Mouse (Mus musculus) Patski (cell line): ENCODE data around the gene Rab7b. TPM values are rescaled to one million over a fixed set of nuclear protein-coding genes. Genes with fewer than 3 reads are reported as not detected.

Source experiments
- ATAC-seq: fragments of 100-300 bp; one replicate; pipeline ENCODE4 v1.8.0; 2021
- CTCF ChIA-PET: fragments of 350-600 bp; sonication (Branson Sonifier 250); formaldehyde crosslinking; loops from one replicate; lab custom pipeline; 2022; ENCODE audit warnings: inconsistent platforms; lab: Charles Lee
- POLR2A ChIA-PET: fragments of 350-600 bp; sonication (Branson Sonifier 250); formaldehyde crosslinking; loops from one replicate; lab custom pipeline; 2022; ENCODE audit warnings: antibody characterized with exemption, inconsistent platforms; lab: Charles Lee
- DNase-seq: peaks from one replicate; pipeline ENCODE4 v3.0.0-alpha.2; 2011; ENCODE audit warnings: low read depth, low spot score
- H3K27me3 ChIP-seq: fragments of 371-371 bp; one replicate; pipeline ENCODE4 v1.5.1; 2021
- CTCF ChIP-seq: fragments of 100-300 bp; IDR thresholded peaks from one replicate; pipeline ENCODE4 v1.5.1; 2021
- in situ Hi-C: fragments of 300-500 bp; cut with MboI; formaldehyde crosslinking; loops from 3 replicates; pipeline ENCODE4 v1.11.1; 2018; ENCODE audit warnings: low pct_unique_long_range_greater_than_20kb, mixed read lengths
- polyA plus RNA-seq: library from polyadenylated mRNA; unstranded; gene quantifications from one replicate; pipeline ENCODE4 v1.2.3, GENCODE M21; 2021

The Rab7b gene
- polyA plus RNA-seq, 1 experiment from 2014 or later = 0.82 TPM

DNA sequence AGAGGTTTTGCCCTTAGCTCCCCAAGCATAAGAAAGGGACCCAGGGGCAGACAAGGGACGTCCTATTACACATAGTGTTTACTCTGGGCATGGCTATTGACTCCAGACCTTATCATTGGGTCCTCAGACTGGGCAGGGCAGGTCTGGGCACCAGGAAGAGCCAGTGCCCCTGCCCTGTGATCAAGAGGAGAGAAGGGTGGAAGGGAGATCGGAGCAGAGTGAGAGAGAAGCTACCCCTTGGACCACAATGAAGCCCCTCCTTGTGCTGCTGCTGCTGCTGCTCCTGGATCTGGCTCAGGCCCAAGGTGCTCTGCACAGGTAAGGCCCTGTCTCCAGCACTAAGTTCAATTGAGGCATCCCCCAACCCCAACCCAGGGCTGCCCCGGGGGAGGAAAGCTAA, 26.7 kb upstream of the Rab7b start:
- no peak for ATAC-seq
- TF ChIP-seq CTCF = no peak

DNA sequence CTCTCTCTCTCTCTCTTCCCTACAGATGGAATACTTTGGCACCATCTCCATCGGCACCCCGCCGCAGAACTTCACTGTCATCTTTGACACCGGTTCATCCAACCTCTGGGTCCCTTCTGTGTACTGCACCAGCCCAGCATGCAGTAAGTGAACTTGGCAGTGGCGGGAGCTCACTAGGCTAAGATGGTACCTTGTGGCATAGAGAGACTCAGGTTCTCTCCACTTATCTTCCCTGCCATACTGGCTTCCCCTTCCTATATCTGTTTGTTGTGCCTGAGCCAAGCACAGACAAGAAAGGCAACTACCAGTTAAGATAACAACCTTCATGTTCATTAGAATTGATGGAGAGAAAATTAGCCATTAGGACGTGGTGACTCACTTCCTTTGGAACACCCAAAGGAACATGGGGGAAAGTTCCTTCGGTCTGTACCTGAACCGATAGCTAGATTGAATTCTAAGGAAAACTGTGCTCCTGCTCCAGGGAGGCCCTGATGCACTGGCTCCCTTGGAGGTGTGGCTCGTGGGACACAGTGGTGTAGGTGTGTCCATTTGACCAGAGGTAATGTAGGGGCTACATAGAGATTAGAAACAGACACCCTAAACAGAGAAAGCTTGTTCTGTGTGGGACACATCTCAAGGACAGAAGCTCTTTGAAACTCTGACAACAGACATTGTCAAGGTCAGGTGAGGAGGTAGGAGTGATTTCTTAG, 25.1 kb upstream of the Rab7b start:
- peaks cover 14% of the 10 kb centered on the region for H3K27me3 ChIP-seq
- in situ Hi-C loops = no loop called here
- ChIA-PET CTCF (interaction anchor here (1.1 kb wide), 1 partner anchor 10 kb away, joined by 3 read pairs; no protein-coding TSS in a partner anchor), POLR2A (no interaction called here)
- no peak for DNase-seq
- no peak for ATAC-seq
- TF ChIP-seq CTCF = no peak

More for the DNA sequence above, 26.7 kb upstream of the Rab7b start:
- CTCF ChIA-PET = no interaction called here
- peaks cover 14% of the 10 kb centered on the region for H3K27me3 ChIP-seq
- in situ Hi-C loops = no loop called here
- POLR2A ChIA-PET = no interaction called here
- no peak for DNase-seq

DNA sequence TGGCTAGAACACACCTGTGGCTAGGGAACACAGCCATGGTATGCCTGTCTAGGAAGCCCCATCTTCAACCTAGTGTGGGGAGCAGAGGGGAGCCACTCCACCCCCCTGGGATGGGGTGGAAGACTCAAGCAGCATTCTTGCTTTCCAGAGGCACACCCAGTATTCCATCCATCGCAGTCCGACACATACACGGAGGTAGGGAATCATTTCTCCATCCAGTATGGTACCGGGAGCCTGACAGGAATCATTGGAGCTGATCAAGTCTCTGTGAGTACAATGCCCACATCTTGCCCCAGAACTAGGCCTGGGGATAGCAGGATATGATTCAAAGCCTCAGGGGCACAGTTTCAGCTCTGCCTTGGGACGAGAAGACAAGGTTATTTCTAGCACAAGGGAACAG, 24.4 kb upstream of the Rab7b start:
- DNase-seq = no peak
- POLR2A ChIA-PET = no interaction called here
- TF ChIP-seq CTCF = no peak
- in situ Hi-C loops = no loop called here
- peaks cover 14% of the 10 kb centered on the region for H3K27me3 ChIP-seq
- ATAC-seq = no peak
- CTCF ChIA-PET = no interaction called here

DNA sequence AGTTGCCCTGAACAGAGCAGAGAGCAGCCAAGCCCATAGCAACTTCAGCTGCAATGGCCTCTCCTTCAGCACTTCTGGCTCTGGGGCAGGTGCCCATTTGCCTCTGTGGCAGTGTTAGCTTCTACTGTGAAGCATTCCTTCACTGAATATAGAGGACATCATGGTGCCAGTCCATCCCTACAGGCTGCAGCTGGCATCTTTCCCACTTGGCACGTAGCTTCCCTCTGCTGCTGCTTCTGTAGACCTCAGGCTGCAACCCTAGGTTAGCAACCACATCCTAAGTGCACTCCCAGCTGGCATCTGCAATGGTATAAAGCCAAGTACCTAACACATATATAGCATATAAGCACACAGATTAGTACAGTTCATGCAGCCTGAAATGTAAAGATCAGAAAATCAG, 22.6 kb upstream of the Rab7b start:
- peaks cover 13% of the 10 kb centered on the region for H3K27me3 ChIP-seq
- in situ Hi-C loops = no loop called here
- POLR2A ChIA-PET = no interaction called here
- TF ChIP-seq CTCF = no peak
- no peak for DNase-seq
- no peak for ATAC-seq
- CTCF ChIA-PET = interaction anchor here (1.1 kb wide), 1 partner anchor 11 kb away, joined by 3 read pairs; no protein-coding TSS in a partner anchor

DNA sequence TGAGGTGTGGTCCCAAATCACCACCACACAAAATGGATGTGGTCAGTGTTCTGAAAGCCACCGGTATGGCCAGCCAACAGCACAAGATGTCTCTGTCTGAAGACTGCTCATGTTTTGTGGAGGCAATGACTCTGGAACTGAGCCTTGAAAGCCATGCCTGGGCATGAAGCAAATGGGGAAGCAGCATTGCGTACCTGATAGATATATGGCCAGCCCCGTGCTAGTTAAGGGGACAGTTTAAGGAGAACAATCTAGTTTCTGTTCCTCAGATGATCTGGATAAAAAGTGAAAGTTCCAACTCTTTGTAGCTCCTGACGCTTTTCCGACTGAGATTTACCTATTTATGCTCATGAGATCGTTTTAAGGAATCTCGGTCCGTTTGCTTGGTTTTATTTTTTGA, 17.4 kb upstream of the Rab7b start:
- in situ Hi-C loops = no loop called here
- ChIA-PET POLR2A (interaction anchor here (0.7 kb wide), 1 partner anchor 18 kb away, joined by 4 read pairs; no protein-coding TSS in a partner anchor), CTCF (interaction anchor here (1.3 kb wide), 1 partner anchor 9 kb away, joined by 3 read pairs; no protein-coding TSS in a partner anchor)
- H3K27me3 ChIP-seq = peaks cover 15% of the 10 kb centered on the region
- ATAC-seq = no peak
- no peak for DNase-seq
- TF ChIP-seq CTCF = no peak

DNA sequence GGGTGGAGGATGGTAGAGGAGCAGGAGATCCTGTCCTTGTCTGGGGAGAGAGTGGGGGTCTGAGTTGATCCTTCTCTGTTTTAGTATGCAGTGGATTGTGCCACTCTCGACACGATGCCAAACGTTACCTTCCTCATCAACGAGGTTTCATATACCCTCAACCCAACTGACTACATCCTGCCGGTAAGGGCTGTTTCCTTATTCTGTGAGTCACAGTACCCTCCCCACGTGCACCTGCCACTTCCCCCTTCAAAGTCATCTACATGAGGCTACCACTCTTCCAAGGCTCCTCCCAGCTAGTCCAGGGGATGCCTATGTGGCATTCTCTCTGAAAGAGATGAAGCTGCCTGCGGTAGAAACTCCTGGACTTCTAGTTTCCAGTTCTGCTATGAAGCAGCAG, 16.1 kb upstream of the Rab7b start:
- in situ Hi-C loops = no loop called here
- ChIA-PET POLR2A (no interaction called here), CTCF (interaction anchor here (0.7 kb wide), 1 partner anchor 14 kb away, joined by 3 read pairs; no protein-coding TSS in a partner anchor)
- H3K27me3 ChIP-seq = peaks cover 15% of the 10 kb centered on the region
- no peak for TF ChIP-seq CTCF
- DNase-seq (no peak), ATAC-seq (no peak)

DNA sequence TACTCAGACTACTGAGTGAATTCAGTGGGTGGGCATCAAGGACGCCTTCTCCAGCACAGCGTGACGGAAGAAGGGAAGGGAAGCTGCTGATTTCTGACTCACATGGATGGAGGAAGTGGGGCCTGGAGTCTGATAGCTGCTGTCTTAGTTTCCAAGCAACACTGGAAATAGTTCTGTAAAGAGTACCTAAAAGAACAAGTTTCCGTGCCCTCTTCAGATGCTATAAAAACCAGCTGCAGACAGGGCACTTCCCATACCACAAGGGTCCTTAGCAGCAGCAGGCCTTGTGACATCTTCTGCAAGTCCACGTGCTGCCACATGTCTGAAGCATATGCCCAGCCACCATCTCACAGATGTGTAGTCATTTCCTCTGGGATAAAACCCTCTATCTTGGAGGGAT, 8.9 kb upstream of the Rab7b start:
- H3K27me3 ChIP-seq = no peaks in the 10 kb centered on the region
- ATAC-seq (no peak), DNase-seq (no peak)
- in situ Hi-C loops = no loop called here
- no peak for TF ChIP-seq CTCF
- ChIA-PET POLR2A (no interaction called here), CTCF (interaction anchor here (0.6 to 1.7 kb wide), 4 partner anchors 9 to 84 kb away, joined by 3 to 4 read pairs (median 4); partner anchors contain the start of gene Rab7b)

DNA sequence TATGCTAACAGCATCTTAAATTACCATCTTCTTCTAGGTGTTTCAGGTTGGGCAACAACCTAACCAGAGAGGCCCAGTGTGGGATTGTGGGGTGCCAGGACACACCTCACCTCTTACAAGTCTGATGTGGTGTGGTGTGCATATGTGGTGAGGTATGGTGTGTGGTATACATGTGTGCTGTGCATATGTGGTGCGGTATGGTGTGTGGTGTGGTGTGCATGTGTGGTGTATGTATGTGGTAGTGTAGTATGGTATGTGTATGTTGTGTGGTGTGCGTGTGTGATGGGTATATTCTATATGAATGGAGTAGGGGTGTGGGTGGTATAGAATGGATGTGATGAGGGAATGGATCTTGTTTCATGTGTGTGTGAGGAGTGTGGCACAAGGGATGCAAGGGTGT, 756 bp upstream of the Rab7b start:
- ATAC-seq (no peak), DNase-seq (no peak)
- in situ Hi-C loops = no loop called here
- ChIA-PET POLR2A (no interaction called here), CTCF (no interaction called here)
- no peaks in the 10 kb centered on the region for H3K27me3 ChIP-seq
- TF ChIP-seq CTCF = no peak

DNA sequence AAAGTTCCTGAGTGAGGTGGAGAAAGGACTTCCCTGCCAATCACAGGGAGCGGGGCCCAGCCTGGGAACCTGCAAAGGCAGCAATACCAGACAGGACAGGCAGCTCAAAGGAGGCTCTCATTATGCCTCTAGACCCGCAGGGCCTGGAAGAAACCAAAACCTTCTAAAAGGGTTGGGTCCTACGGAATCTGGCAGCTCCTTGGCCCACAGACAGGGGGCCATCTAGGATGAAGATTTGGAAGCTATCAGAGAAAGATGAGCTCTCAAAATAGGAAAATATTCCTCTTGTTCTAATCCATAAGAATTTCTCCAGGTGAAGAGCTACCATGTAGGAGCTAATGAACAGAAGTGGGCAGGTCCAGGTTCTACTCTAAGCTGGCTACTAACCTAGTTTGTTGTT, 521 bp downstream of the Rab7b start:
- no peaks in the 10 kb centered on the region for H3K27me3 ChIP-seq
- in situ Hi-C loops = no loop called here
- POLR2A ChIA-PET = no interaction called here
- DNase-seq (no peak), ATAC-seq (no peak)
- CTCF ChIA-PET = interaction anchor here (0.9 to 1.4 kb wide), 3 partner anchors 9 to 20 kb away, joined by 3 to 4 read pairs (median 4); no protein-coding TSS in a partner anchor
- no peak for TF ChIP-seq CTCF

DNA sequence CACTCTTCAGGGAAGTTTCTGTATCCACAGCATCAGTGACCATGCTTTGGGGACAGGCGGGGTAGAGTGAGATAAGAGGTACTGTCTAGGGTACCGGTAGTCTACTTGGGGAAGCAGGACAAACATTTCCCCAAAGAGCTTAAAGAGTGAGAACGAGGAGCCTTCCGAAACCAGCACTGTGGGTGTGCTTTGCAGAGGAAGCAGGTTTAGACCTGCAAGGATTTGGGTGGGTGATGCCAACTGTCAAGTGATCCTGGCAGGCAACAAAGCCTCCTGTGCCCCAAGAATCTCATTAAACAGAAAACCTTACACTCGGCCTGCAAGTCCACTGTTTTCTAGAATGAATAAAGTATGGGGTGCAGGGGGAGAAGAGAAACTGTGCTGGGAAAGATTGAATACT, 1.4 kb downstream of the Rab7b start:
- POLR2A ChIA-PET = interaction anchor here (0.6 to 1.4 kb wide), 2 partner anchors 13 to 19 kb away, joined by 3 to 4 read pairs; no protein-coding TSS in a partner anchor
- ATAC-seq = no peak
- CTCF ChIA-PET = interaction anchor here (1.1 to 1.6 kb wide), 5 partner anchors 10 to 130 kb away, joined by 3 to 4 read pairs (median 3); no protein-coding TSS in a partner anchor
- in situ Hi-C loops = no loop called here
- TF ChIP-seq CTCF = no peak
- H3K27me3 ChIP-seq = no peaks in the 10 kb centered on the region
- DNase-seq = no peak

DNA sequence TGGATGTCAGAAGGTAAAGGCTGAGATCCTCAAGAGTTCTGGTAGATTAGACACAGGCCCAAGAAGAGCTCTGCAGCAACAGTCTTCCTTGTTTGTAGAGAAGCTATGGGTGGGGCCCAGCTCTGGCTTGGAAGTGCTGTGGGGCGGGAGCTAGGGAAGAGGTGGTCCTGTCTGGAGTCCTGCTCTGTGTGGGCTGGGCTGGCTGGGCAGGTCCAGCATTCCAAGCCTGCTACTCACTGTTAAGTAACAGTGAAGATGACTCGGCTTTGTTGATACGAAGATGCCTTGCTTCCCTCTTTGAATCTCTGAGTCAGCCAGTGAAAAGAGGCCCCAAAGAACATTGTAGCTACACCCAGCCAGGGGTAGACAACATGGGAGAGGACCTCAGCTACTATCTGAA, 1.9 kb downstream of the Rab7b start:
- in situ Hi-C loops = no loop called here
- peak; percentile 91 for ATAC-seq
- peak; percentile 20 for DNase-seq
- POLR2A ChIA-PET = interaction anchor here (1.4 kb wide), 1 partner anchor 13 kb away, joined by 3 read pairs; no protein-coding TSS in a partner anchor
- no peak for TF ChIP-seq CTCF
- no peaks in the 10 kb centered on the region for H3K27me3 ChIP-seq
- CTCF ChIA-PET = interaction anchor here (0.8 to 1.6 kb wide), 6 partner anchors 10 to 129 kb away, joined by 3 to 4 read pairs (median 3); no protein-coding TSS in a partner anchor
